Mouse (Mus musculus) urinary bladder, adult 2 months (tissue): ENCODE data around the gene Rfc3. TPM values are rescaled to one million over a fixed set of nuclear protein-coding genes. Genes with fewer than 3 reads are reported as not detected.
"Not testable (repeated sequence)": the region's sequence is repeated elsewhere in the genome, so short reads cannot be mapped to it uniquely, and the experiment has no call there.

Source experiments
- DNase-seq: peaks from one replicate; pipeline ENCODE4 v3.0.0; 2022; ENCODE audit warnings: low spot score
- polyA plus RNA-seq: library from polyadenylated mRNA; depleted of rRNA; stranded (reverse); fragments of >200 nt; gene quantifications from 2 replicates; pipeline ENCODE4 v1.2.3, GENCODE M21; 2012; rRNA removed

Rfc3 gene
- 22.5 and 24.7 TPM in 2 replicates for polyA plus RNA-seq

DNA sequence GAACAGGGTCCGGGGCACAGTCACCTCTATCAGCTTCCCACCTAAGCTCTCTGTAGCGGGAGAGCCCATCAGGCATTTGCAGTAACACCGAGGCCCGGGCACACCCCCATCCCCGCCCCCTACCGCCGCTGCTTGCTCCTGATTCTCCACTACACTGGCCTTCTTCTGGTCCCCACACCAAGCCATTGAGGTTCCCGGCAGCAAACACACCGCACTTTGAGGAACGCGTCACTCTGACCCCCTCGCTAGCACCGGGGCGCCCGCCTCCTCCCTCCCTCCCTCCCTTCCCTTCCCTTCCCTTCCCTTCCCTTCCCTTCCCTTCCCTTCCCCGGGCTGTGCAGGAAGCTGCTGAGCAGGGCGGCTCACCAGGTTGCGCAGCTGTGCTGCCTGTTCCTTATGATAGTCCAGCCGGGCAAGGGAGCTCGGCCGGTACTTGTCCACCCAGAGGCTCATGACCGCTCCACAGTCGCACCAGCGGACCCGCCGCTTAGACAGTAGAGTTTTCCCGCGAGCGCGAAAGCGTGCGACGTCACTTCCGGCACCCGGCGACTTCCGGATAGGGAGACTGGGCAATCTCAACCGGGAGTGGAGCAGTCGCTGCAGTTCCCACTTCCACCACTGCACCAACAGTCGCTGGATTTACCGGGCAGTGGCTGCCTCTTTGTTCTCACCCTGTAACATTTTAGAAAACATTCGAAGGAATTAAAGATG lies at the start of gene Rfc3:
Gene Rfc3, minus strand, starts transcription at position 543 of the 711 bp plus-strand sequence.
- peak; percentile 87 for DNase-seq

DNA sequence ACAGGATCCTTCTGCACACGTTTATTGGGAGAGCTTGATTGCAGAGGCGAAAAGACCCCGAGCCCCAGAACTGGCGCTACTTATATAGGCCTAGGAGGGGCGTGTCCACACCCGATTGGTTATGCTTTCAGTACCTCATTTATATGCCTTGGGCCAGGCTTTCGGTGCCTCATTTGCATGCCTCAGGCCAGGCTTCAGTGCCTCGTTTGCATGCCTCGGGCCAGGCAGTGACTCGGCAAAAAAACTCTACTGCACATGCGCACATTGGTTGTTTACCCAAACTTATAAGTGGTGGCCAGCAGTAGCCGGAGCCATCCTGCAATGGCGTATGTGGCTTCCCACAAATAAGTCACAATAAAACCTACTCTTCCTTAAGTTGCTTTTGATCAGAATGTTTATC lies 42.6 kb upstream of the Rfc3 start:
- not testable (repeated sequence) for DNase-seq

DNA sequence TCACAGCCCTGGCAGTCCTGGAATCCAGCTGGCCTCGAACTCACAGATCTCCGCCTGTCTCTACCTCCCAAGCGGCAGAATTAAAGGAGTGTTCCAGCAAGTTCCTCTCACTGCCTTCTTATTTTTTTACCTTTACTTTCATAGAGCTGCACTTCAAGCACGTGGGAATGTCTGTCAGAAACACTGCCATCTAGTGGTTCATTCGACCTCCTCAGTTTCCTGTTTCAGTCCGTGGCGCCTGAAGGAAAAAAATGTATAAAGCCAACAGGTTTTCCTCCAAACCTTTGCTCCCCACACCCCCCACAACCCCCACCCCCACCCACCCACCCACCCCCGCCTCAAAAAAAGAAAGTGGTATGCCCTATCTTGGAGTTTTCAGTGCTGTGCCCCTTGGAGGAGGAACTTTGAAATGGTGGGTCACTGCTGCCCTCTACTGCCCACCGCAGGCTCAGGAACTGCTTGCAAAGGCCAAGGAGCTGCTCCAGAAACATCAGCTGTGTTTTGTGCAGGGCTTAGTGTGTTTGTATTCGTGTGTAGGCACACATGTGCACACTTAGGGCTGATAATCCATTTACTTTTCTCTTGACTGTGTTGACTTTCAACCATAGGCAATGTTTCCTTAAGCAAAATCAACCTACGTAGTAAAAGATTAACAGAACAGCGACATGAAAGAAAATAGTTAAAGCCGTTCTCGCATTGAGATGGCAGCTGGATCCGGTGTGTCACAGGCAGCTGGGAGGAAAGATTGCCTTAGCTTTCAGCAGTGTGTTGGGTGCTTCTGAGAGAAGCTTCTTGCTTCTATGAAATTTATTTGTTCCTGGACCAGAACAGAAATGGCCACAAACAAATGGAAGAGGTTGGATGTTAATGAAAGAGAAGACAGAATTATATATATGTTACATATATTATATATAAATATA lies 35.8 kb upstream of the Rfc3 start:
- peak; percentile 36 for DNase-seq

DNA sequence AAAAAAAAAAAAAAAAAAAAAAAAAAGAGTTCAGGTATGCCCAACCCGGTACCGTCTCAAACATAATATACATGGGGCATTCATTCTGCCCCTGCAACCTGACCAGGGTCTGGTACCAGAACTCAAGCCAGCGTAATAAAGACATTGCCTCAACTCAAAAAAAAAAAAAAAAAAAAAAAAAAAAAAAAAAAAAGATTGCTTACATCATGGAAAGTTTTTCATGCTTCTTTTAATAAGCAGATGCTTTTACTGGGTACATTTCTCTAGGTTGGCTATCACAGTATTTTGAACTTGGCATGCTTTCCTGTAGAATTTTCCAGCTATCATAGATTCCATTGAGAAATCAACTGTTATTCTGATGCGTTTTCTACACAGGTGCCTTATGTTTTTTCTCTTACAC lies 11.2 kb upstream of the Rfc3 start:
- DNase-seq, result no peak

DNA sequence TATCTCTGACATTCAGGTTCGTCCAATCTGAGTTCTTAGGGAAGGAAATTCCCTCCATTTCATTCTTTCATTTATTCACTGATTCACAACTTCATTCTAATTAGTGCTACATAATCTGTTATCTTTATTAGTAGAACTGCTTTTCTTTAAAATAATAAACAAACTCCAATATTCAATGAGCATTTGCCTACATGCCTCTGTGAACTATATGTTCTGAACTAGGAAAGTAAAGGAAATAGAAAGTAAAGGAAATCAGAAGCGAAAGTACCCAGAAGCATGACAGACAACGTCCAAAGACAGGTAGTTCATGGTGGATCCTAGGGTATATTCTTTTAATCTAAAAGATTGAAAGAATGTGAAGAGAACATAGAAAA lies 356 bp upstream of the Rfc3 start:
- no peak for DNase-seq

DNA sequence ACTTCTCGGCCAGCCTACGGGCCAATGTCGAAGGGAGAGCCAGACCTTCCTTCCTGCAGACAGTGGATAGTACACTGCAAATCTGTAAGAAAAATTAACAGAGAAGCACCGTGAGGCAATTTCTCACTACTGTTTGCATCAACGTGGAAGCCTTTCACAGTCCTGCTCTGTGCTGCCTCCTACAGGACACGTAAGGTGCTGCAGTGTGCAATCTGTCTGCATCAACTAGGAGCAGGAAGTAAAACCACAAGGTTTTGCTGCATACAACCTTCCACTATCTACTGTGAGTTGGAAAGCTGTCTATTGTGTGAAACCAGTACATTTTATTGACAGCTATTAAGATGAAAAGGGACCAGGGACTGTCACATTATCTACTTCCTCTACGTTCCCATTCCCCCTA lies 6.2 kb downstream of the Rfc3 start:
- DNase-seq, result no peak

DNA sequence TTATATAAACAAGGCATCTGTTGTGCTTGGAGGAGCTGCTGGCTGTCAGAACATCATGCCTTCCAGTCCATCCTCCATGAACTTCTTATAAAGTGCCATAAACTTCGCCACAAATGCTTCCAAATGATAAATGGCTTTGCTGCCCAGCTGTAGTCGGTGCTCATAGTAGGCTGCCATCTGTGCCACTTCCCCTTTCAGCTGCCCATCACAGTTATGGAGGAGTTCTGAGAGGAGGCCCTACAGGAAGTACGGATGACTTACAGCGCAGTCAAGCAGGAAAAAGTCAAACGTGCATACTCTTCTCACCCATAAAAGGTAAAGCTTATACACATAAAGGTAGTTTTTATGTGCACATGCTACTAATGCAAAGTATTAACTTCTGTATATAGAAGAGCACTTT lies 8.2 kb downstream of the Rfc3 start:
- no peak for DNase-seq

DNA sequence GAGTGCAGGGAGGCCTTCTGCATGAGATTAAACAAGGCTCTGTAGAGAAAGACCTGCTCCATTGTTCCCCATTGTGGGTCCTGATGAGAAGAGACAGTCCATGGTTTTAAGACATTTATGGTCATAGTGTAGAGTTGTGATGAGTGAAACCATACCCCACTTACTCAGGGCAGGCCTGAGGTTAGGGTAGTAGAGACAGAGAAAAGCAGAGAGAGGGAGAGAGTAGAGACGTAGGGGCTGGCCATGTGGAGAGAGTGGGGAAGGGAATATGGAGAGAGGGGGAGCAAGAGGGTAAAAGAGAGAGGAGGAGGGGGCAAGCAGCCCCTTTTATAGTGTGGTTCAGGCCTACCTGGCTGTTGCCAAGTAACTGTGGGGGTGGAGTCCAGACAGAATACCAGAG lies 8.9 kb downstream of the Rfc3 start:
- DNase-seq, result no peak

DNA sequence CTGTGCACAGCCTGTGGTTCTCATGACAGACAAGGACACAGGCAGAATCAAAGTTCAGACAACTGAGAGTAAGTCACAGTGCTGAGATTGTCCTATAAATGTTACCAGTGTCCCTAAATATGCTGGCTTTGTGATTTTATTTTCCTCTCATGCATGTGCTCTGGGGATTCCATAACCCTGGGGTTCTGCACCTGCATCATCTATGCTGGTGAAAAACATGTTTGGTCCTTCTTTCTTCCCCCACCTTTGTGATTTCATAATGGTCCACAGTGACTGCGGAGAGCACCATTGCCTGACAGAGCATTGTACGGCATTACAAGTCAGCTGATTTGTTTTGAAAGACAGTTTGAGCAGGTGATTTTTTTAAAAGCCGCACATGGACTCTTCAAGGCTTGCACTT lies 45.1 kb downstream of the Rfc3 start, which contains the start of gene Vmn2r18:
Gene Vmn2r18, minus strand, starts transcription at position 101 of the 400 bp plus-strand sequence.
- DNase-seq, result no peak

DNA sequence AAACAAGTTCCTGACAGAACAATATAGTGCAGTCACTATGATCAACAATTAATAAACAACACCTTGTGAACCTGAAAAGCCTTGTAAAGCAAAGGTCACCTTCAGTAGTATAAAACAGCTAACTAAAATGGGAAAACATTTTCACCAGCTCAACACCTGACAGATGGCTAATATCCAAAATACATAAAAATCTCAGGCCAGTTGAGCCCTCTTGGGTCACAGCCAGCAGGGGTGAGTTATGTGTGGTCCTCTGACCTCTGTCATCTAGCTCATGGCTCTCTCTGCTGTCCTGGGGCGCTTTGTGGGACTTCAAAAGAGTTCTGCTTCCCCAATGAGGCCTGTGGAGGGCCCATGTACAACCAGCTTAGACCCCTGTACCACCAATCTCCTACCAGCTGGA lies 49.3 kb downstream of the Rfc3 start:
- DNase-seq, result no peak

Other genes with a start within 250 kb of the Rfc3 start
- 1.2 and 2.4 TPM in 2 replicates for gene Gm42906, start 223.1 kb downstream of the Rfc3 start, polyA plus RNA-seq
- gene Vmn2r18, start 45.2 kb downstream of the Rfc3 start, polyA plus RNA-seq, result 0.04 TPM in 1 of 2 replicates, not detected in the other